Comparison of ENCODE assay signal across 12 mouse cellular contexts in the genomic region with DNA sequence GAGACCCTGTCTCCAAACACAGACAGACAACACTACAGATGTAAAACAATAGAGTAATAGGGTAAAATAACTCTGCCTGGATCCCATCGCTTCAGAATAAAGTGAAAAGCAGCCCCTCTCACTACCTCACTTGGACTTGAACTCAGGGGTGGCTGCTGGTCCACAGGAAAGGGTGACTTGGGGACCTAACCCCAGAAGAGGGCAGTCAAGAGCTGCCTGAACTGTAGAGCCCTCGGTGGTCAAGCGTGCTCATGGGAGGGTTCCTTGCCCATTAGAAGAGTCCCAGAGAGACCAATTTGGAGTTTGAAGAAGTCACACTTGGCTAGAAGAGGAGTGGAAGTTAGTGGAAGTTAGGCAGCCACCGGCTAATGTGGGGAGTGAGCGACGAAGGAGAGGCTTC. TPM values are rescaled to one million over a fixed set of nuclear protein-coding genes. Genes with fewer than 3 reads are reported as not detected.
A peak's percentile ranks its signal among the peaks of the same experiment; 100 is the strongest.
DNase-seq lines count a peak whose midpoint lies in the region; ATAC-seq and TF ChIP-seq lines count a peak whose summit lies in the region.
"Had no signal": no experiment of that assay in that cellular context is flagged by ENCODE, and none has a peak within 500 bp of the region (broad histone marks: within the 10 kb centered on the region; RNA-seq: fewer than 3 reads in every experiment).

No protein-coding gene starts in this region.

- H3K4me1 ChIP-seq in hindbrain, postnatal 0 days (ENCODE audit: insufficient read depth, low read length): no peaks in the 10 kb centered on the region
- H3K4me1 ChIP-seq in hindbrain, embryonic 16.5 days (ENCODE audit: control insufficient read depth, insufficient read depth, low read depth, low read length): no peaks in the 10 kb centered on the region
- peaks cover 4% of the 10 kb centered on the region; the same call in 1 of the 2 replicates for H3K4me1 ChIP-seq in testis, adult 2 months (ENCODE audit: control insufficient read depth, insufficient read depth, low read length)

- TF ChIP-seq CTCF in hindbrain, postnatal 0 days (IDR thresholded peaks at IDR 0.05; ENCODE audit: low read depth): peak; percentile 37
- peak; percentile 19; the same call in 1 of the 2 replicates for TF ChIP-seq CTCF in testis, adult 2 months (IDR thresholded peaks at IDR 0.05; ENCODE audit: control insufficient read depth, insufficient read depth, insufficient replicate concordance, low read depth, low read length)

- H3K4me3 ChIP-seq in hindbrain, postnatal 0 days (ENCODE audit: low read length): no peak overlapping the region
- no peak overlapping the region for H3K4me3 ChIP-seq in hindbrain, embryonic 16.5 days (ENCODE audit: low read length)
- H3K4me3 ChIP-seq in testis, adult 2 months (ENCODE audit: control insufficient read depth, low read depth, low read length): no peak overlapping the region
- H3K4me3 ChIP-seq: erythroblast, embryonic 14.5 days had no signal

- TF ChIP-seq POLR2A in testis, adult 2 months (IDR thresholded peaks at IDR 0.05; ENCODE audit: control insufficient read depth, low read depth, low read length): no peak

- no peaks in the 10 kb centered on the region for H3K36me3 ChIP-seq in hindbrain, postnatal 0 days (ENCODE audit: insufficient read depth, low read length)
- no peaks in the 10 kb centered on the region for H3K36me3 ChIP-seq in hindbrain, embryonic 16.5 days (ENCODE audit: control insufficient read depth, insufficient read depth, low read length)
- H3K36me3 ChIP-seq in testis, adult 2 months (ENCODE audit: control insufficient read depth, insufficient read depth, low read length): no peaks in the 10 kb centered on the region

- no peak overlapping the region for H3K9ac ChIP-seq in hindbrain, postnatal 0 days (replicated peaks; ENCODE audit: low read length)
- no peak overlapping the region for H3K9ac ChIP-seq in hindbrain, embryonic 16.5 days (ENCODE audit: low read depth, low read length)

- H3K4me2 ChIP-seq in hindbrain, postnatal 0 days (ENCODE audit: low read depth, low read length): no peak overlapping the region
- H3K4me2 ChIP-seq in hindbrain, embryonic 16.5 days (ENCODE audit: low read length): no peak overlapping the region

- H3K27ac ChIP-seq in hindbrain, postnatal 0 days: no peak overlapping the region
- H3K27ac ChIP-seq in hindbrain, embryonic 16.5 days (ENCODE audit: low read depth, low read length): no peak overlapping the region
- H3K27ac ChIP-seq in testis, adult 2 months (ENCODE audit: control insufficient read depth, insufficient read depth, low read depth, low read length): no peak overlapping the region

- ATAC-seq in hindbrain, postnatal 0 days: no peak
- no peak for ATAC-seq in hindbrain, embryonic 16.5 days

- no peaks in the 10 kb centered on the region for H3K9me3 ChIP-seq in hindbrain, postnatal 0 days (ENCODE audit: low read length)
- no peaks in the 10 kb centered on the region for H3K9me3 ChIP-seq in hindbrain, embryonic 16.5 days (ENCODE audit: control insufficient read depth, low read length)

- H3K27me3 ChIP-seq in hindbrain, postnatal 0 days (ENCODE audit: insufficient read depth, low read length): no peaks in the 10 kb centered on the region
- H3K27me3 ChIP-seq in hindbrain, embryonic 16.5 days (replicated peaks; ENCODE audit: control insufficient read depth, insufficient read depth, low read length): no peaks in the 10 kb centered on the region
- no peaks in the 10 kb centered on the region for H3K27me3 ChIP-seq in testis, adult 2 months (ENCODE audit: control insufficient read depth, insufficient read depth, low read length)

- no peak for DNase-seq in hindbrain, postnatal 0 days (ENCODE audit: low spot score)
- DNase-seq in testis, postnatal 14 days (ENCODE audit: low spot score): no peak
- peak; percentile 38 for DNase-seq in embryo, embryonic 11 days
- DNase-seq in gastrocnemius, postnatal 25 days: no peak
- DNase-seq in frontal cortex, postnatal 14 days (ENCODE audit: low spot score in 2 of 2): no peak
- no peak for DNase-seq in right cerebral cortex, postnatal 14 days

- WGBS in hindbrain, postnatal 0 days: 69% methylated on average over 6 of the region's 6 CpGs
- 75% methylated on average over 6 of the region's 6 CpGs for WGBS in hindbrain, embryonic 16.5 days

RNA-seq across cellular contexts. Expression of a gene that starts 15.6 kb away (rescaled TPM):
- not detected in 2 replicates for total RNA-seq in hindbrain, postnatal 0 days (2014; rRNA removed)
- polyA plus RNA-seq in hindbrain, postnatal 0 days (2015; fragmentation: Nextera tagmentation; extraction: Ambion mirVana): not detected in 2 replicates
- not detected in 2 replicates for polyA plus RNA-seq in hindbrain, embryonic 16.5 days (2015; fragmentation: Nextera tagmentation; extraction: Ambion mirVana)
- not detected in 2 replicates for polyA plus RNA-seq in testis, adult 2 months (2012; rRNA removed)
- not detected for total RNA-seq in gastrocnemius, postnatal 25 days (2021)
- total RNA-seq: layer of hippocampus, postnatal 14 days had no signal
- polyA plus RNA-seq: erythroblast, embryonic 14.5 days; heart, embryonic 16.5 days had no signal

RNA-seq across cellular contexts. Expression of a gene that starts 44.2 kb away (rescaled TPM):
- total RNA-seq in hindbrain, postnatal 0 days (2014; rRNA removed): 37.3 and 39.0 TPM in 2 replicates
- polyA plus RNA-seq in hindbrain, postnatal 0 days (2015; fragmentation: Nextera tagmentation; extraction: Ambion mirVana): 73.0 and 73.1 TPM in 2 replicates
- polyA plus RNA-seq in hindbrain, embryonic 16.5 days (2015; fragmentation: Nextera tagmentation; extraction: Ambion mirVana): 80.5 and 83.0 TPM in 2 replicates
- polyA plus RNA-seq in testis, adult 2 months (2012; rRNA removed): 24.0 and 29.9 TPM in 2 replicates
- total RNA-seq in gastrocnemius, postnatal 25 days (2021): 10 to 100 TPM; 38.2 to 43.3 TPM

RNA-seq across cellular contexts. Expression of a gene that starts 58.5 kb away (rescaled TPM):
- not detected in 2 replicates for total RNA-seq in hindbrain, postnatal 0 days (2014; rRNA removed)
- polyA plus RNA-seq in hindbrain, postnatal 0 days (2015; fragmentation: Nextera tagmentation; extraction: Ambion mirVana): not detected in 2 replicates
- not detected in 2 replicates for polyA plus RNA-seq in hindbrain, embryonic 16.5 days (2015; fragmentation: Nextera tagmentation; extraction: Ambion mirVana)
- not detected in 2 replicates for polyA plus RNA-seq in testis, adult 2 months (2012; rRNA removed)
- not detected for total RNA-seq in gastrocnemius, postnatal 25 days (2021)
- total RNA-seq: layer of hippocampus, postnatal 14 days; megakaryocyte-erythroid progenitor cell, adult 5-6 weeks had no signal
- polyA plus RNA-seq: erythroblast, embryonic 14.5 days; heart, embryonic 16.5 days had no signal
